Mouse (Mus musculus) liver, adult 2 months (tissue): Measurements from ENCODE around the gene Srsf5. TPM values are rescaled to one million over a fixed set of nuclear protein-coding genes. Genes with fewer than 3 reads are reported as not detected.

Experiments
- DNase-seq: peaks from one replicate; pipeline ENCODE4 v3.0.0-alpha.2; 2011; ENCODE audit warnings: low read depth, low spot score; ENCODE audit errors: extremely low read depth
- H3K27ac ChIP-seq: fragments of 200-500 bp; replicated peaks from 2 replicates; pipeline ENCODE4 v1.5.1; 2012; ENCODE audit warnings: low read depth, mild to moderate bottlenecking, control low read depth, inconsistent platforms, low read length; ENCODE audit not compliant: insufficient read depth
- H3K27me3 ChIP-seq: fragments of 200-500 bp; 2 replicates; pipeline ENCODE4 v1.6.1; 2012; ENCODE audit warnings: mild to moderate bottlenecking, moderate library complexity, low read length, inconsistent platforms; ENCODE audit not compliant: control insufficient read depth, insufficient read depth
- H3K36me3 ChIP-seq: fragments of 200-500 bp; 2 replicates; pipeline ENCODE4 v1.6.1; 2012; ENCODE audit warnings: low read length, inconsistent platforms; ENCODE audit not compliant: control insufficient read depth, insufficient read depth
- H3K4me1 ChIP-seq: fragments of 200-500 bp; 2 replicates; pipeline ENCODE4 v1.6.1; 2011; ENCODE audit warnings: low read length; ENCODE audit not compliant: control insufficient read depth, insufficient read depth
- H3K4me3 ChIP-seq: fragments of 200-500 bp; 2 replicates; pipeline ENCODE4 v1.5.1; 2011; ENCODE audit warnings: low read depth, mild to moderate bottlenecking, control low read depth, low read length, moderate library complexity; ENCODE audit not compliant: insufficient read depth
- H3K79me2 ChIP-seq: fragments of 200-500 bp; 2 replicates; pipeline ENCODE4 v1.6.1; 2012; ENCODE audit warnings: inconsistent platforms, mild to moderate bottlenecking, low read length, moderate library complexity; ENCODE audit not compliant: control insufficient read depth, insufficient read depth
- H3K9ac ChIP-seq: fragments of 200-500 bp; 2 replicates; pipeline ENCODE4 v1.6.1; 2012; ENCODE audit warnings: low read depth, mild to moderate bottlenecking, control low read depth, inconsistent platforms, low read length
- CTCF ChIP-seq: fragments of 200-500 bp; IDR thresholded peaks from 2 replicates; pipeline ENCODE4 v1.5.1; 2011; ENCODE audit warnings: low read depth, low read length, control low read depth
- POLR2A ChIP-seq: fragments of 200-500 bp; IDR thresholded peaks from 2 replicates; pipeline ENCODE4 v1.6.1; 2011; ENCODE audit warnings: low read length, control low read depth; ENCODE audit not compliant: insufficient read depth; ENCODE audit errors: extremely low read depth
- WGBS: fragments of 180-500 bp; shearing (Covaris S2); methylation state at CpG from one replicate; pipeline ENCODE4 v1.1.7; 2018; 5-methylcytosine and 5-hydroxymethylcytosine counted together
- polyA plus RNA-seq: library from polyadenylated mRNA; depleted of rRNA; stranded (reverse); fragments of >200 nt; gene quantifications from 2 replicates; pipeline ENCODE4 v1.2.3, GENCODE M21; 2012; rRNA removed
- total RNA-seq: library from RNA; depleted of rRNA; stranded (reverse); fragments of >200 nt; gene quantifications from 2 replicates; pipeline ENCODE4 v1.2.3, GENCODE M21; 2014; rRNA removed

Srsf5 gene
- total RNA-seq = 232 and 331 TPM in 2 replicates
- 198 and 238 TPM in 2 replicates for polyA plus RNA-seq

GRCm38 (mm10) chr12:80945334-80945995 lies at the start of gene Srsf5:
TSS of gene Srsf5 (plus strand) at chr12:80945504.
- Histone ChIP-seq H3K27me3 (no peaks in the 10 kb centered on the region), H3K4me3 (peak within 1 kb of the TSS; percentile 93), H3K4me1 (peaks cover 15% of the 10 kb centered on the region), H3K27ac (peak within 1 kb of the TSS; percentile 96), H3K36me3 (peaks cover 32% of the 10 kb centered on the region), H3K79me2 (peaks cover 15% of the 10 kb centered on the region), H3K9ac (peak within 1 kb of the TSS; percentile 97)
- TF ChIP-seq POLR2A = peak; percentile 94
- TF ChIP-seq CTCF = peak; percentile 33; the same call in 1 of the 2 replicates
- WGBS = under 1% methylated on average over 57 of the region's 57 CpGs
- DNase-seq = peak; percentile 89

- H3K27me3 ChIP-seq = no peaks in the 10 kb centered on the region
- 23% methylated on average over 8 of the region's 8 CpGs for WGBS
- no peak for TF ChIP-seq CTCF
- no peaks in the 10 kb centered on the region for H3K79me2 ChIP-seq
- no peaks in the 10 kb centered on the region for H3K36me3 ChIP-seq
- H3K4me3 ChIP-seq = no peak overlapping the region
- DNase-seq = peak; percentile 100
- H3K9ac ChIP-seq = no peak overlapping the region
- peaks cover 6% of the 10 kb centered on the region; the same call in 1 of the 2 replicates for H3K4me1 ChIP-seq
- H3K27ac ChIP-seq = peak overlapping the region; percentile 75
These were observed 35.7 kb upstream of the Srsf5 start for GRCm38 (mm10) chr12:80909631-80910030.

- Histone ChIP-seq H3K79me2 (no peaks in the 10 kb centered on the region), H3K27ac (no peak overlapping the region), H3K36me3 (no peaks in the 10 kb centered on the region), H3K4me1 (peaks cover under 1% of the 10 kb centered on the region; the same call in 1 of the 2 replicates), H3K27me3 (no peaks in the 10 kb centered on the region), H3K4me3 (no peak overlapping the region), H3K9ac (no peak overlapping the region)
- TF ChIP-seq CTCF = peak; percentile 85
- no peak for TF ChIP-seq POLR2A
- 64% methylated on average over 7 of the region's 7 CpGs for WGBS
- peak; percentile 48 for DNase-seq
These were observed 27.5 kb upstream of the Srsf5 start for GRCm38 (mm10) chr12:80917764-80918163.

GRCm38 (mm10) chr12:80921301-80921700 lies 24.0 kb upstream of the Srsf5 start:
- no peak overlapping the region for H3K4me3 ChIP-seq
- no peak for DNase-seq
- no peaks in the 10 kb centered on the region for H3K36me3 ChIP-seq
- no peaks in the 10 kb centered on the region for H3K27me3 ChIP-seq
- peaks cover 21% of the 10 kb centered on the region for H3K4me1 ChIP-seq
- no peak overlapping the region for H3K9ac ChIP-seq
- 94% methylated on average over 5 of the region's 5 CpGs for WGBS
- no peaks in the 10 kb centered on the region for H3K79me2 ChIP-seq
- TF ChIP-seq POLR2A = no peak
- no peak overlapping the region for H3K27ac ChIP-seq

- no peaks in the 10 kb centered on the region for H3K79me2 ChIP-seq
- H3K27ac ChIP-seq = no peak overlapping the region
- H3K4me3 ChIP-seq = no peak overlapping the region
- no peaks in the 10 kb centered on the region for H3K27me3 ChIP-seq
- H3K4me1 ChIP-seq = peaks cover 21% of the 10 kb centered on the region
- no peak for DNase-seq
- WGBS = 12% methylated on average over 7 of the region's 7 CpGs
- no peaks in the 10 kb centered on the region for H3K36me3 ChIP-seq
- H3K9ac ChIP-seq = no peak overlapping the region
- TF ChIP-seq CTCF (no peak), POLR2A (no peak)
These were observed 22.4 kb upstream of the Srsf5 start for GRCm38 (mm10) chr12:80922869-80923268.

- no peak overlapping the region for H3K27ac ChIP-seq
- H3K4me3 ChIP-seq = no peak overlapping the region
- 42% methylated on average over 5 of the region's 5 CpGs for WGBS
- TF ChIP-seq POLR2A (no peak), CTCF (no peak)
- peaks cover 22% of the 10 kb centered on the region for H3K4me1 ChIP-seq
- no peaks in the 10 kb centered on the region for H3K36me3 ChIP-seq
- no peaks in the 10 kb centered on the region for H3K27me3 ChIP-seq
- H3K9ac ChIP-seq = no peak overlapping the region
- no peaks in the 10 kb centered on the region for H3K79me2 ChIP-seq
- no peak for DNase-seq
These were observed 21.7 kb upstream of the Srsf5 start for GRCm38 (mm10) chr12:80923602-80924001.
